Mouse (Mus musculus) MEL (cell line): ENCODE data around the gene C77080.

Source experiments
- CTCF ChIP-seq, 3 experiments: IDR thresholded peaks in 2 of 3; conservative IDR thresholded peaks in 1 of 3; 2 replicates each; pipeline ENCODE4 v1.5.1; 2011 to 2012; ENCODE audit warnings: low read length in 3 of 3, low read depth in 2 of 3, mild to moderate bottlenecking in 2 of 3, improper control_type of control experiment in 1 of 3, inconsistent platforms in 1 of 3, mixed read lengths in 1 of 3, moderate library complexity in 1 of 3; ENCODE audit not compliant: control insufficient read depth in 1 of 3, insufficient read depth in 1 of 3, poor library complexity in 1 of 3, severe bottlenecking in 1 of 3
- EP300 ChIP-seq, 2 experiments: IDR thresholded peaks; 2 replicates each; pipeline ENCODE4 v1.6.1; 2011; ENCODE audit warnings: improper control_type of control experiment in 2 of 2, low read length in 2 of 2, low read depth in 1 of 2, mild to moderate bottlenecking in 1 of 2
- GATA1 ChIP-seq: IDR thresholded peaks from 2 replicates; pipeline ENCODE4 v1.6.1; 2011; ENCODE audit warnings: low read depth, low read length, improper control_type of control experiment
- POLR2A ChIP-seq, 2 experiments: IDR thresholded peaks; 2 replicates each; pipeline ENCODE4 v1.6.1; 2011 to 2012; ENCODE audit warnings: low read length in 2 of 2, mild to moderate bottlenecking in 2 of 2, control low read depth in 1 of 2, improper control_type of control experiment in 1 of 2, low read depth in 1 of 2, moderate library complexity in 1 of 2; ENCODE audit not compliant: control insufficient read depth in 1 of 2, insufficient read depth in 1 of 2, poor library complexity in 1 of 2
- USF1 ChIP-seq: IDR thresholded peaks from 2 replicates; pipeline ENCODE4 v1.6.1; 2014; ENCODE audit warnings: low read depth, mild to moderate bottlenecking, inconsistent platforms, low read length, improper control_type of control experiment, moderate library complexity
- ZC3H11A ChIP-seq: IDR thresholded peaks from 2 replicates; pipeline ENCODE4 v1.6.1; 2012; ENCODE audit warnings: low read depth, mild to moderate bottlenecking, inconsistent platforms, low read length, improper control_type of control experiment

DNA sequence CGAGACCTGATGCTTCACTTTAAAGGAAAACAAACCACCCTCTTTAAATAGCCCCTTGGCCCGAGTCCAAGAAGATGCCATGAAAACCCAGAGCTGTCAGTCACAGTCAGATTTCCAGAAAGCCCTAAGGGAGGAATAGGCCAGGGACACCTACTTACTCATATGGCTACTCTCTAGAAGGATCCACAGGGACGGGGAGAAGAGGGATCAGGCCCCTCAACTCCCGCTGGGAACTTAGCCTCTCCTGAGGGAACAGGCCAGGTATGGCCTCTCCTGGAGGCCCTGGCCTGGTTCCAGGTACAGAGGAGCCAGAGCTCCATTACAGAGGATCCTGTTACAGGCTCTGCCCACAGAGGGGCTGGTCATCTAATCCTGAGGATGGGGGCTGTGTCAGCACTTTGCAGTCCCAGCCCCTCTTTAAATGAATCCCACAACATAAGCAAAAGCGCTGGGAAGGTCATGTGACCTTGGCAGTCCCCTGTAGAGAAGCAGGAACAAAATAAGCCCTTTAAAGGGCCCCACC, 34.7 kb downstream of the C77080 start:
- no peak for TF ChIP-seq ZC3H11A
- no peak for TF ChIP-seq CTCF (IDR thresholded peaks at IDR 0.05 in 2 of 3, conservative IDR thresholded peaks at IDR 0.05 in 1 of 3; ENCODE audit: control insufficient read depth in 1 of 3, insufficient read depth in 1 of 3, low read depth in 2 of 3, low read length in 3 of 3, poor library complexity in 1 of 3, severe bottlenecking in 1 of 3)
- no peak for TF ChIP-seq POLR2A (IDR thresholded peaks at IDR 0.05; ENCODE audit: control insufficient read depth in 1 of 2, insufficient read depth in 1 of 2, low read depth in 1 of 2, low read length in 2 of 2, poor library complexity in 1 of 2)
- TF ChIP-seq GATA1: no peak
- TF ChIP-seq USF1: peak; percentile 66
- TF ChIP-seq EP300 (IDR thresholded peaks at IDR 0.05; ENCODE audit: low read depth in 1 of 2, low read length in 2 of 2): no peak
